Mouse (Mus musculus) embryo, embryonic 11 days (tissue): ENCODE data around the gene Snx14.

Experiments used
- DNase-seq: peaks from one replicate; pipeline ENCODE4 v3.0.0-alpha.2; 2015

Gene Snx14

DNA sequence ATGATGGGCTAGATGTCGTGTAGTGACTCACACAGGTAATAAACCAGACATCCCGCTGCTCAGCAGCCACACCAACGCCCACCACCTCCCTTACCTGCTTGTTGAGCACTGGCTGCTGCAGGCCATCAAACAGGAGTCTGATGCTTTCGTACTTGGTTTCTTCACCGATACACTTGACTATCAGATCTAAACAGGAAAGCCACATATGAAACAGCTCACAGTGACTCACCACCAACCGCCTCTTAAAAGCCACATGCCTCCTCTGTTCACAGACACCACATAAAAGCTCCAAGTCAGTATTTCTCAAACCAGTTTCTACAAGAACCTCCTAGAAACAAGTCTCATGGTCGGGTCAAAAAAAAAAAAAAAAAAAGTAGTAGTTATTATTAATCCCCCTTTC is 58.7 kb downstream of the Snx14 start:
- no peak for DNase-seq

DNA sequence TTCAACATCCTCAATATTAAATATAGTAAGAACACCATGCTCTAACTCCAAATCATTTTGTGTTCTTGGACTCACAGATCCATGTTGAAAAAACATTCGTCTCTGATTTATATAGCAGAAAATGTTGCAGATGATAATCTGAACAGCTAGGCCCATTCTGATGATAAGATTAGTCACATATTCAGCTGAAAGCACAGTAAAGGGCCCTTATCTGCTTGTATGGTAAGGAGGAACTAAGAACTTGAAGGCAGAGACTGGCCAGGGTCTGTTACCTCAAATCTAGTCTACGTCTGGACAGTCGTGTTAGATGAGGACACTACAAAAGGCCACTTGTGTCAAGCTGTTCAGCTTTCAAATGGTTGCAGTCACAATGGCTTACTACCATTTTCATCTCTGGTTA is 59.7 kb downstream of the Snx14 start:
- no peak for DNase-seq

GRCm38 (mm10) chr9:88377483-88377882 is 61.3 kb downstream of the Snx14 start:
- DNase-seq, result no peak

GRCm38 (mm10) chr9:88373001-88373400 is 65.8 kb downstream of the Snx14 start:
- no peak for DNase-seq

- DNase-seq, result no peak
These were observed 67.6 kb downstream of the Snx14 start for GRCm38 (mm10) chr9:88371201-88371600.

GRCm38 (mm10) chr9:88369666-88370065 is 69.1 kb downstream of the Snx14 start:
- no peak for DNase-seq

- DNase-seq, result no peak
These were observed 70.3 kb downstream of the Snx14 start for GRCm38 (mm10) chr9:88368476-88368875.

DNA sequence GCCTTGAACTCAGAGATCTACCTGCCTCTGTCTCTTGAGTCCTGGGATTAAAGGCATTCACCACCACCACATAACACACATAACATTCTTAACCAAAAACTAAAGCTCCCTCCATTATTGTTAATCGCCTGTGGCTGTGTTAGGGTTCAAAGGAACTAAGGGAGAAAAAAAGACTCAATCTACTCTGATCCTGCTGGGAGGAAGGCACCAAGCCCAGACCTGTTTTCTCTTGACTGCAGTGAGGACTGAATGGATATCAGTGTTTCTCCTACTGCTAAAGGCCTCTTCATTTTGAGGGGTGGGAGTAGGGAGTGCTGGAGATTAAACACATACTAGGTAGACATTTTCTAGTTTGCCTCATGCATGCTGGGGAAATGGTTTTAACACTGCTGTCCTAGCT is 71.0 kb downstream of the Snx14 start:
- no peak for DNase-seq

DNA sequence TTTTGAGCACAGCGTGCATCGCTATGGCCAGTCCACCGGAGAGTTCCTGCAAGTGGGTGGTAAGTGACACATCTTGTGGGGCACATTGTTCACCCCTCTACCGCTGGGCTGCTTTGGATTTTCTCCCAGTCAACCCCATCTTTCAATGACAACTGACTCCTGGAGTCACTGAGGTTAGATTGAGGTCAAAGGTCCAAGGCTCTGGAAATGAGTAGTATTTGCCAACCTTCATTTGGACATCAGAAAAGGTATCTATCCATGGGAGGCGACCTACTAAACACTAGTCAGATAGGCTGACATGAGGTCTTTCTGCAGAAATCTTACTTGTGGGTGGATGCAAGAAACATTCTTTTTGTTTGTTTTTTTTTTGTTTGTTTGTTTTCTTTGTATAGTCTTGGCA is 71.4 kb downstream of the Snx14 start:
- no peak for DNase-seq

DNA sequence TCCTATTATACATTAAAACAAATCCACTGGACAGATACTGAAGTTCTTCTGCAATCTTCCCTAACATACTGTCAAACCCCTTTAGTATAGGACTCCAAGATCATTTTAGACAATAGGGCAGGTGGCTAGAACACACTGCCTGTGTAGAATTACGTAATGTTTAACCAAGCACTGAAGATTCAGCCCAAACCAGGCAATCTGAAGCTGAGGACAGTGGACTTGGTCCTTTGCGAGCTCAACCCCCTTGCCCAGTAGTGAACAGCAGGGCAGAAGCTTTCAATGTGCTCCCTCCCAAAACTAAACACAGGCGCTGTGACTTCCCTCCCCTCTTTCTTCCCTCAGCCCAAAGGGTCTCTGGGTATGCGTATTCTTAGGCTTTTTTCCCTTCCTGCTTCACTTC is 71.9 kb downstream of the Snx14 start:
- DNase-seq, result no peak

- DNase-seq, result no peak
These were observed 72.5 kb downstream of the Snx14 start for GRCm38 (mm10) chr9:88366308-88366707.

DNA sequence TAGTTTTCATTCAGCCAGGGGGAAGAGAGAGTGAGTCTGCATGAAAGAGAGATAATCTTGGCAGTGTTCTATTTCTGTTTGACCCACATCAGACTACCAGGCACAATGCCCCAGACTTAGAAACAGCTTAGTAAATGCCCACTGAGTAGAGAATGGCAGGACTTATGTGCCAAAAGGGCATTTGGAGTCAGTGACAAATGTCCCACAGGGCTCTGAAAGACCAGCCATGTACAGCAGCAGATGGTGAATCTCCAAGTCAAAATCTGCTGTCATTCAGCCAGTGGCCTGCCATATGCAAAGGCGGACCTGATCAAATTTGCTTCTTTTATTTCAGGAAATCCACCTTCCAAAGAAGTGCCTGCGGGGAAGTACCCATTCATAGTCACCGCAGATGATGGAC is 75.7 kb downstream of the Snx14 start:
- no peak for DNase-seq

- peak; percentile 16 for DNase-seq
These were observed 76.5 kb downstream of the Snx14 start for GRCm38 (mm10) chr9:88362055-88362850.

- no peak for DNase-seq
These were observed 77.4 kb downstream of the Snx14 start for GRCm38 (mm10) chr9:88361211-88361909.

DNA sequence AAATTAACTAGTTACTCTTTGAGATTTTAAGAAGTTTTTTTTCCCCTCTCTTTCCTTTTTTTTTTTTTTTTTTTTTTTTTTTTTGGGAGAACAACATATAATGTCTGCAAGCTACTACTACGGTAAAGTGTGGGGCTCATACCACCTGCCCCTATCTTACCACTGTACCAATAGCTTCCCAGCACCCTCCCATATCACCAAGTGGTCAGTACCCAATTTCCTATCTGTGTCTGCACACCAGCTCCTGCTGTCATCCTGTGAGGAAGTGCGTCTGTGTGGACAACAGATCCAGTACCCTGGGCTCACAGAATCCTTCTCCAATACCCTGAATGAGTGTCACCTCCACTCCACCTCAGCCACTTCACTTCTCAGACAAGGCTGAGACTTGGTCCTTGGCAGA is 79.6 kb downstream of the Snx14 start:
- no peak for DNase-seq

- DNase-seq, result no peak
These were observed 81.6 kb downstream of the Snx14 start for GRCm38 (mm10) chr9:88357173-88357572.

DNA sequence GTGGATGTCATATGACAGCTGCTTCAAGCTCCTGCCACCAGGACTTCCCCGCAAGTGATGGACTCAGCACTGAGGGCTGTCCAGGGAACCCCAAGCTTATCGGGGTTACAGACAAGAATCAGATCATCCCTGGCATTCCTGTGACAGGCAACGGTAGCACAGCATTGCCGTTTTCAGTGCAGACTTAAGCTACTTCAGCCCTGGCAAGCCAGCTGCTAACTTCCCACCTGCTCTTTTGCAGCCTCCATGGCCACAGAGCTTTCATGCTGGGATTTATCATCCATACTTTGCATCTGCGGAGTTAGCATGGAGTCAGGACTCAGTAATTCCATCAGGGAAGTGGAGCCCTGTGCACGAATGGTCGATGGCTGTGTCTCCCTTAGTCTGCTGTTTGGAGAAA is 85.3 kb downstream of the Snx14 start:
- DNase-seq, result no peak

- DNase-seq, result no peak
These were observed 86.0 kb downstream of the Snx14 start for GRCm38 (mm10) chr9:88352741-88353140.

DNA sequence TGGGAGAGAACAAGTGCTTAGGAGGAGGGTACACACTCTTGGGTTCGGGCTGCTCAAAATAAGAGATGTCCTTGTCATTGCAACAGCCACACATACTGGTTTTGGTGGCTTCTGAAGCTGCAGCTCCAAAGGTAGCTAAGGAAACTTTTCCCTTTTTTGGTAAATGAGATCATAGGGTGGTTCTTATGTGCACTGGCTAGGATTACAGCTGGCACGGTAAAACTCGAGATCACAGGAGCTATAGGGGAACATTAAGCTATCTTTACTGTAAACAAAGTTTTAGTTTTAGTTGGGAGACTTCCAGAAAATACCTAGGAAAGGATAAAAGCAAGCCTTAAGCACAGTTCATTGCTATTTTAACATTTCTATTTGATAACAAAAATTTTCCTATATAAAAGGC is 87.6 kb downstream of the Snx14 start:
- no peak for DNase-seq

DNA sequence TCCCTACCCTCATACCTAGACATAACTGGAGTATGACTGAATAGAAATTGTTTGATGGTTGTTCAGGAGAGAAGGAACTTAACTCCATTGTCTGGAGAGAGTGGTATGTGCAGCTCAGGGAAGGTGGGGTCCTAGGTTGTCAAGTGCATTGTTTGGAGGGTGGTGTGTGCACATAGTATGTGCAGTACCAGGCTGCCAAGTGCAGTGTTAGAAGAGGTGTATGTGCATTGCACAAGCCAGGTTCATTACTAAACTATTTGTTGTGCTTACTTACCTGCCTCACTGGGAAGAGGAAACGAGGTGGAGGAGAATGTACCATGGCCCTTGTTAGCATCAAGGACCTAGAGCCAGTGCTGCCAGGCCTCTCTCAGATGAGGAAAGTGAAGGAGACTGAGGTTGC is 88.4 kb downstream of the Snx14 start:
- DNase-seq, result no peak

DNA sequence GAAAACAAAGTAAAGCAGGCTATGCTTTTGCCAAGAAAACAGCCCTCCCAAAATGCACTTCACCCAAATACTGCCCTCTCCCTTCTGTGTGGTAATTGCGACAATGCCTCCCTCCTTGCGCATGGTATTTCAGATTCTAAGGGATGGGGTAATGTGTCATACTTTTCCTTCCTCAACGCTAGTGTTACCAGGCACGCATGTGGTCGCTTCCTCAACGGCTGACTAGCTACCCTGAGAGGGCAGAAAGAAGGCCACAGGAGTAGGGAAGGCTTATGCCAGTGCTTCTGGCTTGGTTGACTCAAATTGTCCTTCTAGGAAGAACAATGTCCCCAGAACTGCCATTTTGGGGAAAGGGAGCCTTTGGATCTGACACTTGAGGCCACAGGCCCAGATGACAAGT is 90.1 kb downstream of the Snx14 start:
- no peak for DNase-seq

GRCm38 (mm10) chr9:88346857-88347256 is 91.9 kb downstream of the Snx14 start:
- no peak for DNase-seq

DNA sequence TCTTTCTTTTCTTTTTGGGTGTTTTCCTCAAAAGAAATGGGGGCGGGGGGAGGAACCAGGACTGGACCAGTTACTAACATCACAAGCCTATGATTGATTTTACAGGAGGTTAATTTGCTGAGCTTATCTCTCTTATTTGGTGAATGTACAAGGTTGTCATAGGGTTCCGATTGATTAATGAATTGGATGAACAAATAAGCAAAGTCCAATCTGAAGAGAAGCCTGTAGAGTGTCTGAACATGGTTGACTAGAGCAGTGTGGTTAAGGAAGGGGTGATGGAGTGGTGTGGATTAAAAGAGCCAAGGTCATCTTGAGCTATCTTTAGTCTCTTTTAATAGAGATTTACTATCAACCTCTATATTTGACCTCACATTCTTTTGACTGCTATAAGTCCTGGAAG is 94.3 kb downstream of the Snx14 start:
- no peak for DNase-seq

- DNase-seq, result no peak
These were observed 96.1 kb downstream of the Snx14 start for GRCm38 (mm10) chr9:88342701-88343100.

DNA sequence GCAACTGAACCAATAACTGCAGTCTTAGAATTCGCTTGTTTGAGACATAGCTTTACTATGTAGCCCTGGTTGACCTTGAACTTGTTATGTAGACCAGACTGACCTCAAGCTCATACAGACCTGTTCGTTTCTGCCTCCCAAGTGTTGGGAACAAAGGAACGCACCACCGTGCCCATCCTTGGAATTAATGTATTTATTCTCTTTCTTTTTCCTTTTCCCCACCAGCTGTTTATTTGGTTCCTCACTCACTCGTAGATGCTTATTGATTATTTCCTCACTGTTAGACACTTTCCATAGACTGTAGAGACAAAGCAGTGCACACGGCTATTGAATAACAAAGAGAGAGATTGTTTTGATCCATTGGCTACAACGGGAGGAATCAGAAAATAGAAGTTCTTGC is 96.5 kb downstream of the Snx14 start:
- DNase-seq, result no peak
